Mouse (Mus musculus): ENCODE data around the gene Macrod2.

GRCm38 (mm10) chr2:141234306-141234705 is 839.2 kb downstream of the Macrod2 start:
- TF ChIP-seq CTCF (IDR thresholded peaks at IDR 0.05; ENCODE audit: extremely low read depth, insufficient read length, insufficient replicate concordance, low read depth, low read length) (no peak), POLR2A (IDR thresholded peaks at IDR 0.05; ENCODE audit: low read depth, low read length) (no peak)
